Comparison of ENCODE assay signal across 14 mouse cellular contexts in genomic region chr5:121361696-121362095, GRCm38 (mm10). TPM values are rescaled to one million over a fixed set of nuclear protein-coding genes. Genes with fewer than 3 reads are reported as not detected.
A peak's percentile ranks its signal among the peaks of the same experiment; 100 is the strongest.
DNase-seq lines count a peak whose midpoint lies in the region.
"Had no signal": no experiment of that assay in that cellular context is flagged by ENCODE, and none has a peak within 500 bp of the region (broad histone marks: within the 10 kb centered on the region; RNA-seq: fewer than 3 reads in every experiment).

No protein-coding gene starts in this region.

- DNase-seq in cerebellum, adult 18-20 months = peak; percentile 54 to 58
- no peak for DNase-seq in cerebellum, postnatal 14 days
- DNase-seq in gastrocnemius, postnatal 10 days = peak; percentile 46
- DNase-seq in gastrocnemius, adult 18-20 months (ENCODE audit: low spot score) = no peak
- DNase-seq in cerebellum, adult 8-10 months = peak; percentile 46
- peak; percentile 68 for DNase-seq in lung, postnatal 10 days
- no peak for DNase-seq in ovary, postnatal 10 days (ENCODE audit: low spot score)
- no peak for DNase-seq in kidney, adult 18-20 months
- DNase-seq: adrenal gland, postnatal 10 days; forebrain, postnatal 0 days; heart, adult 2 months; heart, postnatal 4 days; kidney, postnatal 25 days; thymus, postnatal 4 days had no signal

RNA-seq across cellular contexts. Expression of gene Trafd1, which starts 23.7 kb away (rescaled TPM):
- total RNA-seq in gastrocnemius, postnatal 10 days (2021) = 10 to 100 TPM; 54.2 to 59.1 TPM
- total RNA-seq in gastrocnemius, adult 18-20 months (2021) = 10 to 100 TPM; 45.9 to 48.0 TPM

RNA-seq across cellular contexts. Expression of gene Naa25, which starts 36.0 kb away (rescaled TPM):
- 10 to 100 TPM; 22.2 to 23.7 TPM for total RNA-seq in gastrocnemius, postnatal 10 days (2021)
- total RNA-seq in gastrocnemius, adult 18-20 months (2021) = 10 to 100 TPM; 25.9 to 29.7 TPM

Comparison
In these comparisons a context has a peak if more than half of its experiments do, and no peak if none do; other contexts are left out.
1. DNase-seq: peak in cerebellum, adult 18-20 months (2 of 2), gastrocnemius, postnatal 10 days (single experiment), cerebellum, adult 8-10 months (single experiment) and lung, postnatal 10 days (single experiment); none in cerebellum, postnatal 14 days (0 of 2), gastrocnemius, adult 18-20 months (single experiment), ovary, postnatal 10 days (single experiment) and kidney, adult 18-20 months (single experiment).